ENCODE assay signal across 14 mouse cellular contexts in the genomic region with DNA sequence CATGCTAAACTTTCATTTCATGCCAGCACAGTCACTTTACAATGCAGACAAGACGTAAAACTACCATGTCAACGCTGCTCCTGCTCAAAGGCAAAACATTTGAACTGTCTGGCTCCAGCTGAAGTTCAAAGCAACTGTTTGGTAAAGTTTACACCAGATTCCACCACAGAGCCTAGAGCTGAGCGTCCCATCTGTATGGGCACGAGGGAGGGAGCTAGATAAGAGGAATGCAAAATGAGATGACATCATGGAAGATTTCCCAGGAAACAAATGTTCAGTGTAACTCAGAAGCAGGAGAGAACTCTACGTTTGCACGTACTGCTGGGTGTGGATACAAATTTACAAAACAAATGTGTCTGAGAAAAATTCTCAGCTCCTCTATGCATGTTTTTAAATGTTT.
DNase-seq lines count a peak whose midpoint lies in the region; ATAC-seq and TF ChIP-seq lines count a peak whose summit lies in the region.
"Had no signal": no experiment of that assay in that cellular context is flagged by ENCODE, and none has a peak within 500 bp of the region (broad histone marks: within the 10 kb centered on the region; RNA-seq: fewer than 3 reads in every experiment).

No protein-coding gene starts in this region.

- peak; percentile 57; the same call in 1 of the 2 replicates for ATAC-seq in heart, embryonic 11.5 days (replicated peaks; ENCODE audit: insufficient number of reproducible peaks, low FRiP score, low TSS enrichment)
- ATAC-seq in lung, embryonic 14.5 days (ENCODE audit: insufficient read depth): peak; percentile 83
- ATAC-seq: hindbrain, postnatal 0 days had no signal

- H3K27ac ChIP-seq in heart, embryonic 11.5 days (ENCODE audit: low read depth, low read length): peak overlapping the region; percentile 24; the same call in 1 of the 2 replicates
- H3K27ac ChIP-seq in lung, embryonic 14.5 days (ENCODE audit: low read depth): no peak overlapping the region
- H3K27ac ChIP-seq: hindbrain, postnatal 0 days; limb, embryonic 13.5 days had no signal

- no peaks in the 10 kb centered on the region for H3K9me3 ChIP-seq in heart, embryonic 11.5 days (replicated peaks; ENCODE audit: control insufficient read depth, low read length)
- H3K9me3 ChIP-seq in lung, embryonic 14.5 days (ENCODE audit: low read depth, low read length): no peaks in the 10 kb centered on the region
- H3K9me3 ChIP-seq: limb, embryonic 13.5 days had no signal

- no peaks in the 10 kb centered on the region for H3K36me3 ChIP-seq in heart, embryonic 11.5 days (ENCODE audit: control insufficient read depth, insufficient read depth, low read length)
- no peaks in the 10 kb centered on the region for H3K36me3 ChIP-seq in lung, embryonic 14.5 days (ENCODE audit: insufficient read depth)
- H3K36me3 ChIP-seq: limb, embryonic 13.5 days had no signal

- H3K4me2 ChIP-seq in heart, embryonic 11.5 days: peak overlapping the region; percentile 43
- no peak overlapping the region for H3K4me2 ChIP-seq in lung, embryonic 14.5 days
- H3K4me2 ChIP-seq: limb, embryonic 13.5 days had no signal

- H3K4me3 ChIP-seq in heart, embryonic 11.5 days (ENCODE audit: low read depth, low read length): no peak overlapping the region
- no peak overlapping the region for H3K4me3 ChIP-seq in lung, embryonic 14.5 days (ENCODE audit: low read depth, low read length)
- H3K4me3 ChIP-seq: limb, embryonic 13.5 days had no signal

- 16% methylated on average over 6 of the region's 6 CpGs for WGBS in heart, embryonic 11.5 days (ENCODE audit: insufficient replicate concordance)
- 8% methylated on average over 6 of the region's 6 CpGs for WGBS in lung, embryonic 14.5 days

- 0 out of 2 replicates have a peak overlapping the region, but pooled peaks have one; percentile 19 for H3K9ac ChIP-seq in heart, embryonic 11.5 days (ENCODE audit: low read depth, low read length)
- no peak overlapping the region for H3K9ac ChIP-seq in lung, embryonic 14.5 days
- H3K9ac ChIP-seq: limb, embryonic 13.5 days had no signal

- no peak for TF ChIP-seq CTCF in lung, embryonic 14.5 days (IDR thresholded peaks at IDR 0.05; ENCODE audit: low read depth)

- no peaks in the 10 kb centered on the region; the same call in 1 of the 2 replicates for H3K4me1 ChIP-seq in heart, embryonic 11.5 days (ENCODE audit: control insufficient read depth, insufficient read depth, low read length)
- no peaks in the 10 kb centered on the region for H3K4me1 ChIP-seq in lung, embryonic 14.5 days (ENCODE audit: insufficient read depth)
- H3K4me1 ChIP-seq: limb, embryonic 13.5 days had no signal

- DNase-seq in adrenal gland, adult (ENCODE audit: inconsistent age in 2 of 2, low spot score in 1 of 2): peak; percentile 37 to 76
- no peak for DNase-seq in adrenal gland, postnatal 36 days
- no peak for DNase-seq in heart, postnatal 4 days
- DNase-seq in lung, embryonic 14.5 days: peak; percentile 56
- no peak for DNase-seq in lung, postnatal 14 days
- peak; percentile 8 for DNase-seq in embryo, embryonic 10 days (ENCODE audit: low spot score)
- no peak for DNase-seq in cerebellum, adult 11 months
- DNase-seq: cerebellum, postnatal 25 days; lung, adult 2 months; right cerebral cortex, adult 18-20 months had no signal

- no peaks in the 10 kb centered on the region for H3K27me3 ChIP-seq in heart, embryonic 11.5 days (ENCODE audit: control insufficient read depth, insufficient read depth, low read length)
- H3K27me3 ChIP-seq in lung, embryonic 14.5 days (ENCODE audit: insufficient read depth, low read length): no peaks in the 10 kb centered on the region
- H3K27me3 ChIP-seq: CH12.LX; limb, embryonic 13.5 days had no signal

Comparison
In these comparisons a context has a peak if more than half of its experiments do, and no peak if none do; other contexts are left out.
1. DNase-seq: peak in adrenal gland, adult (2 of 2), lung, embryonic 14.5 days (single experiment) and embryo, embryonic 10 days (single experiment); none in adrenal gland, postnatal 36 days (0 of 2), heart, postnatal 4 days (single experiment), lung, postnatal 14 days (single experiment) and cerebellum, adult 11 months (single experiment).